Mouse (Mus musculus) hindbrain, postnatal 0 days (tissue): ENCODE measurements at regions not wholly inside any gene's neighbourhood (a gene's known extent, or its start where the extent isn't known, plus 50 kb on each side); places are given as distances from the start of the nearest gene placed in this dataset.

ENCODE experiments used
- ATAC-seq: fragments of 200-750 bp; cut with Nextera tagmentation; 2 replicates; pipeline ENCODE4 v1.8.0; 2017; ENCODE audit warnings: mild to moderate bottlenecking, moderate TSS enrichment, moderate library complexity
- DNase-seq: peaks from one replicate; pipeline ENCODE4 v3.0.0-alpha.2; 2015; ENCODE audit warnings: low spot score
- H3K27ac ChIP-seq: fragments of 300-500 bp; sonication (generic); 2 replicates; pipeline ENCODE4 v1.5.1; 2014; ENCODE audit warnings: mild to moderate bottlenecking
- H3K27me3 ChIP-seq: fragments of 300-500 bp; sonication (generic); 2 replicates; pipeline ENCODE4 v1.6.1; 2014; ENCODE audit warnings: low read length, mixed read lengths; ENCODE audit not compliant: insufficient read depth
- H3K36me3 ChIP-seq: fragments of 300-500 bp; sonication (generic); 2 replicates; pipeline ENCODE4 v1.6.1; 2014; ENCODE audit warnings: low read length, mixed read lengths; ENCODE audit not compliant: insufficient read depth
- H3K4me1 ChIP-seq: fragments of 300-500 bp; sonication (generic); 2 replicates; pipeline ENCODE4 v1.6.1; 2014; ENCODE audit warnings: antibody characterized with exemption, low read length, mixed read lengths; ENCODE audit not compliant: insufficient read depth
- H3K4me2 ChIP-seq: fragments of 300-500 bp; sonication (generic); 2 replicates; pipeline ENCODE4 v1.6.1; 2014; ENCODE audit warnings: low read depth, mild to moderate bottlenecking, low read length, moderate library complexity, mixed read lengths
- H3K4me3 ChIP-seq: fragments of 300-500 bp; sonication (generic); 2 replicates; pipeline ENCODE4 v1.5.1; 2014; ENCODE audit warnings: low read length
- H3K9ac ChIP-seq: fragments of 300-500 bp; sonication (generic); replicated peaks from 2 replicates; pipeline ENCODE4 v1.6.1; 2014; ENCODE audit warnings: mild to moderate bottlenecking, low read length, moderate library complexity, mixed read lengths
- H3K9me3 ChIP-seq: fragments of 300-500 bp; sonication (generic); 2 replicates; pipeline ENCODE4 v1.6.1; 2016; ENCODE audit warnings: low read length, mixed read lengths
- CTCF ChIP-seq: IDR thresholded peaks from 2 replicates; pipeline ENCODE4 v1.5.1; 2016; ENCODE audit warnings: antibody characterized with exemption, control low read depth, low read depth
- WGBS: fragments of 180-500 bp; shearing (Covaris S2); extraction: QIAGEN DNeasy Blood & Tissue Kit; methylation state at CpG from one replicate; pipeline ENCODE4 v1.1.7; 2014; 5-methylcytosine and 5-hydroxymethylcytosine counted together

- H3K4me3 ChIP-seq, result no peak overlapping the region
- no peak overlapping the region for H3K9ac ChIP-seq
- no peak overlapping the region for H3K4me2 ChIP-seq
- no peak overlapping the region for H3K27ac ChIP-seq
- no peaks in the 10 kb centered on the region for H3K4me1 ChIP-seq
- H3K9me3 ChIP-seq, result no peaks in the 10 kb centered on the region
- no peak for TF ChIP-seq CTCF
- no peaks in the 10 kb centered on the region for H3K27me3 ChIP-seq
- WGBS, result 73% methylated on average over 2 of the region's 2 CpGs
- DNase-seq (no peak), ATAC-seq (no peak)
- H3K36me3 ChIP-seq, result no peaks in the 10 kb centered on the region
Observed at GRCm38 (mm10) chr3:33632928-33633514, 166.6 kb upstream of the Ttc14 start.

GRCm38 (mm10) chr3:33658597-33658996 is 141.0 kb upstream of the Ttc14 start:
- Histone ChIP-seq H3K9me3 (no peaks in the 10 kb centered on the region), H3K27me3 (no peaks in the 10 kb centered on the region), H3K4me3 (no peak overlapping the region), H3K4me2 (no peak overlapping the region), H3K36me3 (no peaks in the 10 kb centered on the region), H3K9ac (no peak overlapping the region), H3K4me1 (no peaks in the 10 kb centered on the region), H3K27ac (no peak overlapping the region)
- DNase-seq (no peak), ATAC-seq (no peak)
- TF ChIP-seq CTCF, result no peak
- 81% methylated on average over 5 of the region's 5 CpGs for WGBS
